Mouse (Mus musculus) left cerebral cortex, postnatal 14 days (tissue): ENCODE measurements around the gene H2al1i. TPM values are rescaled to one million over a fixed set of nuclear protein-coding genes. Genes with fewer than 3 reads are reported as not detected.

ENCODE experiments used
- total RNA-seq, 2 experiments: library from RNA; stranded (reverse); gene quantifications; 2 replicates each; pipeline ENCODE4 v1.2.3; 2021

Gene H2al1i
- total RNA-seq, 2 experiments from 2014 or later, result not detected

Other genes with a start within 250 kb of the H2al1i start
- not detected for gene H2al1a, start 25.4 kb upstream of the H2al1i start, total RNA-seq
- gene H2al1b, start 22.2 kb upstream of the H2al1i start, total RNA-seq, result not detected
- gene H2al1c, start 19.0 kb upstream of the H2al1i start, total RNA-seq, result not detected
- not detected for gene H2al1d, start 15.8 kb upstream of the H2al1i start, total RNA-seq
- not detected for gene H2al1e, start 12.7 kb upstream of the H2al1i start, total RNA-seq
- gene H2al1f, start 9.5 kb upstream of the H2al1i start, total RNA-seq, result not detected
- not detected for gene H2al1g, start 6.4 kb upstream of the H2al1i start, total RNA-seq
- not detected for gene H2al1h, start 3.2 kb upstream of the H2al1i start, total RNA-seq
- gene H2al1j, start 3.2 kb downstream of the H2al1i start, total RNA-seq, result not detected